9 mouse cellular contexts compared by ENCODE assay signal in genomic region chr12:57542746-57543626, GRCm38 (mm10). TPM values are rescaled to one million over a fixed set of nuclear protein-coding genes. Genes with fewer than 3 reads are reported as not detected.
DNase-seq lines count a peak whose midpoint lies in the region; ATAC-seq and TF ChIP-seq lines count a peak whose summit lies in the region.
"Had no signal": no experiment of that assay in that cellular context is flagged by ENCODE, and none has a peak within 500 bp of the region (broad histone marks: within the 10 kb centered on the region; RNA-seq: fewer than 3 reads in every experiment).

No protein-coding gene starts in this region.

- DNase-seq in kidney, postnatal 0 days (ENCODE audit: low spot score): no peak
- DNase-seq in kidney, postnatal 14 days: no peak
- DNase-seq in hindbrain, embryonic 11.5 days (ENCODE audit: low spot score): peak; percentile 67
- DNase-seq in liver, postnatal 0 days: peak; percentile 38
- DNase-seq in right cerebral cortex, postnatal 10 days (ENCODE audit: low spot score in 2 of 2): no peak
- DNase-seq in thymus, postnatal 4 days: no peak
- no peak for DNase-seq in natural killer cell, adult 2 months (ENCODE audit: low spot score in 2 of 2)

- no peak overlapping the region for H3K9ac ChIP-seq in kidney, postnatal 0 days (ENCODE audit: low read depth, low read length)
- H3K9ac ChIP-seq in hindbrain, embryonic 11.5 days (ENCODE audit: low read depth, low read length): no peak overlapping the region
- no peak overlapping the region; the same call in 1 of the 2 replicates for H3K9ac ChIP-seq in liver, postnatal 0 days (replicated peaks)
- peak overlapping the region; percentile 43 for H3K9ac ChIP-seq in stomach, embryonic 14.5 days (replicated peaks; ENCODE audit: low read depth, low read length)

- no peak overlapping the region for H3K27ac ChIP-seq in kidney, postnatal 0 days
- H3K27ac ChIP-seq in hindbrain, embryonic 11.5 days (ENCODE audit: low read depth, low read length): no peak overlapping the region
- peak overlapping the region; percentile 62 for H3K27ac ChIP-seq in liver, postnatal 0 days (ENCODE audit: low read depth)
- H3K27ac ChIP-seq in stomach, embryonic 14.5 days (ENCODE audit: low read length): peak overlapping the region; percentile 64

- ATAC-seq in kidney, postnatal 0 days (replicated peaks; ENCODE audit: low FRiP score, low read depth): no peak
- ATAC-seq in hindbrain, embryonic 11.5 days (ENCODE audit: low FRiP score): no peak
- ATAC-seq in liver, postnatal 0 days: peak; percentile 12; the same call in 1 of the 2 replicates
- no peak for ATAC-seq in stomach, embryonic 14.5 days (ENCODE audit: insufficient number of reproducible peaks, insufficient read depth, low FRiP score, low read depth)
- ATAC-seq: Patski had no signal

- peaks cover 69% of the 10 kb centered on the region for H3K27me3 ChIP-seq in kidney, postnatal 0 days (ENCODE audit: insufficient read depth, low read length)
- peaks cover 82% of the 10 kb centered on the region for H3K27me3 ChIP-seq in hindbrain, embryonic 11.5 days (ENCODE audit: control insufficient read depth, insufficient read depth, low read length)
- peaks cover 81% of the 10 kb centered on the region for H3K27me3 ChIP-seq in liver, postnatal 0 days (ENCODE audit: insufficient read depth, low read length)
- H3K27me3 ChIP-seq in stomach, embryonic 14.5 days (ENCODE audit: control insufficient read depth, insufficient read depth, low read length): peaks cover 37% of the 10 kb centered on the region

- 5% methylated on average over 63 of the region's 63 CpGs for WGBS in kidney, postnatal 0 days
- WGBS in hindbrain, embryonic 11.5 days: under 1% methylated on average over 63 of the region's 63 CpGs
- WGBS in liver, postnatal 0 days (ENCODE audit: insufficient replicate concordance): 2% methylated on average over 56 of the region's 63 CpGs
- 1% methylated on average over 62 of the region's 63 CpGs for WGBS in stomach, embryonic 14.5 days

- H3K36me3 ChIP-seq in kidney, postnatal 0 days (ENCODE audit: insufficient read depth, low read length): no peaks in the 10 kb centered on the region
- H3K36me3 ChIP-seq in hindbrain, embryonic 11.5 days (ENCODE audit: control insufficient read depth, insufficient read depth, low read length): no peaks in the 10 kb centered on the region
- H3K36me3 ChIP-seq in liver, postnatal 0 days (replicated peaks; ENCODE audit: insufficient read depth, low read length): no peaks in the 10 kb centered on the region
- H3K36me3 ChIP-seq in stomach, embryonic 14.5 days (ENCODE audit: control insufficient read depth, insufficient read depth, low read length): no peaks in the 10 kb centered on the region

- TF ChIP-seq CTCF in kidney, postnatal 0 days (IDR thresholded peaks at IDR 0.05; ENCODE audit: low read depth): no peak
- TF ChIP-seq CTCF in liver, postnatal 0 days (IDR thresholded peaks at IDR 0.05; ENCODE audit: low read depth): no peak

- H3K4me3 ChIP-seq in kidney, postnatal 0 days (replicated peaks; ENCODE audit: low read depth, low read length): peak overlapping the region; percentile 13; the same call in 1 of the 2 replicates
- peak overlapping the region; percentile 18 for H3K4me3 ChIP-seq in hindbrain, embryonic 11.5 days (ENCODE audit: low read depth, low read length)
- H3K4me3 ChIP-seq in liver, postnatal 0 days (ENCODE audit: low read depth, low read length): peak overlapping the region; percentile 24; the same call in 1 of the 2 replicates
- H3K4me3 ChIP-seq in stomach, embryonic 14.5 days (ENCODE audit: low read depth, low read length): peak overlapping the region; percentile 46

- no peaks in the 10 kb centered on the region for H3K9me3 ChIP-seq in kidney, postnatal 0 days (replicated peaks; ENCODE audit: low read length)
- H3K9me3 ChIP-seq in hindbrain, embryonic 11.5 days (ENCODE audit: control insufficient read depth, low read length): no peaks in the 10 kb centered on the region
- no peaks in the 10 kb centered on the region for H3K9me3 ChIP-seq in liver, postnatal 0 days (ENCODE audit: low read length)
- no peaks in the 10 kb centered on the region for H3K9me3 ChIP-seq in stomach, embryonic 14.5 days (ENCODE audit: control insufficient read depth, low read depth, low read length)

- H3K4me1 ChIP-seq in kidney, postnatal 0 days (replicated peaks; ENCODE audit: insufficient read depth, low read length): peaks cover 8% of the 10 kb centered on the region
- H3K4me1 ChIP-seq in hindbrain, embryonic 11.5 days (replicated peaks; ENCODE audit: control insufficient read depth, insufficient read depth, low read length): peaks cover 11% of the 10 kb centered on the region
- H3K4me1 ChIP-seq in liver, postnatal 0 days (ENCODE audit: insufficient read depth): peaks cover 14% of the 10 kb centered on the region
- H3K4me1 ChIP-seq in stomach, embryonic 14.5 days (ENCODE audit: control insufficient read depth, insufficient read depth, low read length): peaks cover 7% of the 10 kb centered on the region; the same call in 1 of the 2 replicates

- TF ChIP-seq EP300 in liver, postnatal 0 days (IDR thresholded peaks at IDR 0.05; ENCODE audit: low read depth): no peak

- H3K4me2 ChIP-seq in kidney, postnatal 0 days (ENCODE audit: low read length): no peak overlapping the region
- peak overlapping the region; percentile 1; the same call in 1 of the 2 replicates for H3K4me2 ChIP-seq in hindbrain, embryonic 11.5 days (replicated peaks; ENCODE audit: low read depth, low read length)
- peak overlapping the region; percentile 63 for H3K4me2 ChIP-seq in liver, postnatal 0 days (ENCODE audit: low read depth, low read length)
- peak overlapping the region; percentile 24 for H3K4me2 ChIP-seq in stomach, embryonic 14.5 days (replicated peaks; ENCODE audit: low read depth, low read length)

RNA-seq across cellular contexts. Expression of gene Foxa1, which starts 3.7 kb away (rescaled TPM):
- polyA plus RNA-seq in kidney, postnatal 0 days (2015; fragmentation: Nextera tagmentation; extraction: Ambion mirVana): 0.57 and 1.7 TPM in 2 replicates
- 1.2 and 2.1 TPM in 2 replicates for polyA plus RNA-seq in hindbrain, embryonic 11.5 days (2014; fragmentation: Nextera tagmentation; extraction: Ambion mirVana)
- polyA plus RNA-seq in liver, postnatal 0 days (2015; fragmentation: Nextera tagmentation; extraction: Ambion mirVana): 1.5 and 2.3 TPM in 2 replicates
- polyA plus RNA-seq in stomach, embryonic 14.5 days (2014; fragmentation: Nextera tagmentation; extraction: Ambion mirVana): 19.6 and 20.0 TPM in 2 replicates

RNA-seq across cellular contexts. Expression of gene Ttc6, which starts 20.9 kb away (rescaled TPM):
- 0.09 and 0.18 TPM in 2 replicates for polyA plus RNA-seq in kidney, postnatal 0 days (2015; fragmentation: Nextera tagmentation; extraction: Ambion mirVana)
- 0.33 and 1.2 TPM in 2 replicates for polyA plus RNA-seq in hindbrain, embryonic 11.5 days (2014; fragmentation: Nextera tagmentation; extraction: Ambion mirVana)
- 0.08 and 0.09 TPM in 2 replicates for polyA plus RNA-seq in liver, postnatal 0 days (2015; fragmentation: Nextera tagmentation; extraction: Ambion mirVana)
- polyA plus RNA-seq in stomach, embryonic 14.5 days (2014; fragmentation: Nextera tagmentation; extraction: Ambion mirVana): 9.0 and 11.4 TPM in 2 replicates

Comparison
In these comparisons a context has a peak if more than half of its experiments do, and no peak if none do; other contexts are left out.
1. DNase-seq: peak in hindbrain, embryonic 11.5 days (single experiment) and liver, postnatal 0 days (single experiment); none in kidney, postnatal 0 days (single experiment), kidney, postnatal 14 days (single experiment), right cerebral cortex, postnatal 10 days (0 of 2), thymus, postnatal 4 days (single experiment) and natural killer cell, adult 2 months (0 of 2).
2. H3K27ac ChIP-seq: peak in liver, postnatal 0 days (single experiment) and stomach, embryonic 14.5 days (single experiment); none in kidney, postnatal 0 days (single experiment) and hindbrain, embryonic 11.5 days (single experiment).
3. Peak in every context shown above with its lines, with median percentiles within 50 percentile points of each other: H3K4me3 ChIP-seq.